Mouse (Mus musculus) heart, postnatal 14 days (tissue): ENCODE data around the gene Rasip1. TPM values are rescaled to one million over a fixed set of nuclear protein-coding genes. Genes with fewer than 3 reads are reported as not detected.

Experiments
- DNase-seq, 2 experiments: peaks; one replicate each; pipeline ENCODE4 v3.0.0; 2021 to 2022
- intact Hi-C: fragments of 180-260 bp; cut with DNase I; formaldehyde crosslinking; loops from one replicate; pipeline ENCODE4 v1.15.1; 2025
- long read RNA-seq, 2 experiments: library from polyadenylated mRNA; stranded (forward); transcript quantifications; one replicate each; pipeline ENCODE4 v2.0.0; 2021
- total RNA-seq, 2 experiments: library from RNA; stranded (reverse); gene quantifications; 2 replicates each; pipeline ENCODE4 v1.2.3; 2021

The Rasip1 gene
- 10 to 100 TPM; 42.6 to 42.8 TPM for total RNA-seq
- long read RNA-seq, experiment 1, transcript Rasip1-201 (12 exons, 3,202 nt), result major isoform, 67 of 90 reads
- long read RNA-seq, experiment 1, partial matches to known transcripts, result 20 of 90 reads
- long read RNA-seq, experiment 1, other reads (novel, unspliced or antisense), result 3 of 90 reads
- long read RNA-seq, experiment 2, transcript Rasip1-201 (12 exons, 3,202 nt), result major isoform, 51 of 76 reads
- long read RNA-seq, experiment 2, partial matches to known transcripts, result 23 of 76 reads
- long read RNA-seq, experiment 2, other reads (novel, unspliced or antisense), result 2 of 76 reads

DNA sequence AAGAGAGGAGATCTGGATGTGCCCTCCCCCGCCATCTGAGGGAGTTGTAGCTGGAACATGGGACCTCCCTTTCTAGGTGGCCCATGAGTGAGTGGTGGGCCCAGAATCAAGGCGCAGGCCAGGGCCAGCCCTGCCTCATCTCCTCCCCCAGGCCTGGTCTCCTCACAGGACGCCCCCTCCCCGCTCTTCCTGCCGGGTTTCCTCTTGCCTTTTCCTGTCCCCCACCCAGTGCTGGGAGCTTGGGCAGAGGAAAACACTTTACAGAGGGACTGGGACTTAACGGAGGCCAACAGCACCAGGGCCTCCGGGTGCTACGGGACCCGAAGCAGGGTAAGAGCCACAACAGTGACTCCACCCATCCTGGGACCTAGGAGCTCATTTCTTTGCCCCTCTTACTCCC lies at the start of gene Rasip1:
Rasip1 (plus strand) TSS at position 228 of the 400 bp plus-strand sequence.
- intact Hi-C loops, result no loop called here
- DNase-seq, result peak in 1 of 2 experiments; percentile 66

DNA sequence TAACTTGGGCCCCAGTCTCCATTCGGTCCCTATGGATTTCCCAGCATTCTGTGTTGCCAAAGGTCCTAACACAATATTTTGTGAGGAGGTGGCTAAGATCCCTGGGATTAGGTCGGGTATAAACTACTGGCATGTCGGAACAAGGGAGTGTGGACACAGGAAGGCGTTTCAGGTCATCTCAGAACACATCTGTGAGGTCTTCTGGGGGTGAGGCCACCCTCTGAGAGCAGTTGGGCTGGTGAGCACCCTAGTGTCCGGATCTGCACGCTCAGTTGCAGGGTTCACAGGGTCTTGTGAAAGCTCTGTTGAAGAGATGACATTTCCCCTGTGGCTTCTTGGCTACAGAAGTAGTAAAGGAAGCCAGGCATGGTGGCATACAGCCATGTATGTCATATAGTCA lies 41.4 kb upstream of the Rasip1 start:
- intact Hi-C loops, result no loop called here
- DNase-seq, result no peak

DNA sequence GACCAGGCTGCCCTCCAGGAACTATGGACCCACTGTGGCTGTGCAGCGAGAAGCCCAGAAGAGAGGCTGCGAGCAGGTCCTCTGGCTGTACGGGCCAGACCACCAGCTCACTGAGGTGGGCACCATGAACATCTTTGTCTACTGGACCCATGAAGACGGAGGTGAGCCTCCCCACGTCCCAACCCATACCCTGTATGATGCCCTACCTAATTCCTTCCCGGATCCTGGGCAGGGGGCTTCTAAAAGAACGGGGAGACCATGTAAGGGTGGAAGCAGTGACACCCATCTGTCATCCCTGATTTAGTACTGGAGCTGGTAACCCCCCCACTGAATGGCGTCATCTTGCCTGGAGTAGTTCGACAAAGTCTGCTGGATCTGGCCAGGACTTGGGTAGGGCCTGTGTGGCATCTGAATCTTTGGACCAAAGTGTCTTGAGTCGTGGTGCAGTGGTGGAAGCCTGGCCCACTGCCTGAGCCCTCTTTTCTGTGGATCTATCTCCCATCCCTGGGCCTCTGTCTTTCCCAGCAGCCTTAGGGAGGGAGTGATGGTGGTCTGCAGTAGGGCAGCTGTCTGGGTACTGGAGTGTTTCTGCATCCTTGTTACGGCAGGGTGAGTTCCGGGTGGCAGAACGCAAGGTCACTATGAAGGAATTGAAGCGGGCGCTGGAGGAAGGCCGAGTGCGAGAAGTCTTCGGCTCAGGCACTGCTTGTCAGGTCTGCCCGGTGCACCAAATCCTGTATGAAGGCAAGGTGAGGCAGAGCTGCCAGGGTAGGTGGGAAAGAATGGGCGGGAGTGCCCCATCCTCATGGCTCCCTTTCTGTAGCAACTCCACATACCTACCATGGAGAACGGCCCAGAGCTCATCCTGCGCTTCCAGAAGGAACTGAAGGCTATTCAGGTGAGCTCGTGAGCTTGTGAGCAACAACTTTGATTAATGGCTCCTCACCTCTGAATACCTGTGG lies 39.4 kb upstream of the Rasip1 start:
- no peak for DNase-seq
- intact Hi-C loops, result no loop called here

DNA sequence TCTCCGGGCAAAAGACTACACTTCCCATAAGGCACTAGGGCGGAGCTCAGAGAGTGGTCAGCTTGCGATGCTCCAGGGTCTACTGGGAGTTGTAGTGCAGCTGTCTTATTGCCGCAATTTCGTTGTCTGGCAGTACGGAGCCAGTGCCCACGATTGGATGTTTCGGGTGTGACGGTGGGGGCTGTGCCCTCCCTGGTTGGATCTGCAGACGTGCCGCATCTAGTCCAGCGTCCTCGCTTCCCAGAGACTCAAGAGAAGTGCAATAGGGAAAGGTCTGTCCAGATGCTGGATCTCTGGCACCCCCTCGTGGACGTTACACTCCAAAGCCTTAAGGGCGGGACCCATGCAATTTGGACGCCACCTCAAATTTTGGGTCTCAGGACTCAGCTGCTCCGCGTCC lies 38.1 kb upstream of the Rasip1 start:
- peak; percentile 92 to 94 for DNase-seq
- intact Hi-C loops, result no loop called here

DNA sequence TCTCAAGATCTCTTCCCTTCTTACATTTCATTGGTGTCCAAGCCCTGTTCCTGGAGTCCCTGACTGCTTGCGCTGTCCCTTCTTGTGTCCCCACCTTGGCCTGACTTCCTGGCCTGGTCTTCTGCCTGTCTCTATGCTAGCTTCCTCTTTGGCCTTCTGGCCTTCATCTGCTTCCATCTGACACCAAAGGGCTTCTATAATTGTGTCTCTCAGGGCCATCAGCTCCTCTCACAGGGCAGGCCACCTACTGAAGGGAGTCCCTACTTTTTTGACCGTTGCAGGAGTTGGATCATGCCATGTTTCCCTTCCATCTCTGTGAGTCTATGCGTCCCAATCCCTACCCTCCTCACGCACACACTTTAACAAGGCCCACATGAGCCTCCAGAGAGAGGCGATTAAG lies 37.4 kb upstream of the Rasip1 start:
- DNase-seq, result no peak
- intact Hi-C loops, result loop anchor here (2.0 kb wide), 1 partner anchor 93 kb away; no protein-coding TSS in a partner anchor

DNA sequence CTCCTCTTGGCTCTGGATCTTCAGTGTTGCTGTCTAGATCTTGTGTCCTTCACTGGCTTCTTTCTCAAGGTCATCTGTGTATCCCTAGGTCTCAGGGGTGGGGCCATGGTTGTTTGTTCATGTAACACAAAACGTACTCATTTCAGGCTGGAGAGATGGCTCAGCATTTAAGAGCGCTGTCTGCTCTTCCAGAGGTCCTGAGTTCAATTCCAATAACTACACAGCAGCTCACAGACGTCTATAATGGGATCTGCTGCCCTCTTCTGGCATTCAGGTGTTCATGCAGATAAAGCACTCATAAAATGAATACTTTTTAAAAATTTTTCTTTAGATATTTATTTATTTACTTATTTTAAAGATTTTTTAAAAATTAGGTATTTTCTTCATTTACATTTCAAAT lies 36.4 kb upstream of the Rasip1 start:
- intact Hi-C loops, result loop anchor here (2.0 kb wide), 1 partner anchor 92 kb away; no protein-coding TSS in a partner anchor
- no peak for DNase-seq

DNA sequence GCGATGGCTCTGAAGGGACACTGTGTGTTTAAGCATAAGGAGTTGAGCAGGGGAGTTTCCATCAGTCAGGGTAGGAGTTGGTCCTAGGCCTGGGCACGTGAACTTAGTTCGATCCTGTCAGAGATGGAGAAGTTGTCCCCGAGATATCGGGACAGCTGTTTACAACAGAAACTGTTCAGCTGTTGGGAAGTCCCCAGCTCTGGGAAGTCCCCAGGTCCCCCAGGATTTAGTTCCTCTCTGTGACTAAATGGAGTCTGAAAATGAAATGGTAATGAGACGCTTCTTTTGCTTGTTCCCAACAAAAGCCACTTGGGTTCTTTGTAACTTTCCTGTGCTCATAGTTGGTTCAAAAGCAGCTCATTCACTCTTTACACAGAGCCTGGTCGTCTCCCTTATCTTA lies 35.4 kb upstream of the Rasip1 start:
- DNase-seq, result no peak
- intact Hi-C loops, result loop anchor here (2.0 kb wide), 2 partner anchors 37 to 91 kb away; no protein-coding TSS in a partner anchor

DNA sequence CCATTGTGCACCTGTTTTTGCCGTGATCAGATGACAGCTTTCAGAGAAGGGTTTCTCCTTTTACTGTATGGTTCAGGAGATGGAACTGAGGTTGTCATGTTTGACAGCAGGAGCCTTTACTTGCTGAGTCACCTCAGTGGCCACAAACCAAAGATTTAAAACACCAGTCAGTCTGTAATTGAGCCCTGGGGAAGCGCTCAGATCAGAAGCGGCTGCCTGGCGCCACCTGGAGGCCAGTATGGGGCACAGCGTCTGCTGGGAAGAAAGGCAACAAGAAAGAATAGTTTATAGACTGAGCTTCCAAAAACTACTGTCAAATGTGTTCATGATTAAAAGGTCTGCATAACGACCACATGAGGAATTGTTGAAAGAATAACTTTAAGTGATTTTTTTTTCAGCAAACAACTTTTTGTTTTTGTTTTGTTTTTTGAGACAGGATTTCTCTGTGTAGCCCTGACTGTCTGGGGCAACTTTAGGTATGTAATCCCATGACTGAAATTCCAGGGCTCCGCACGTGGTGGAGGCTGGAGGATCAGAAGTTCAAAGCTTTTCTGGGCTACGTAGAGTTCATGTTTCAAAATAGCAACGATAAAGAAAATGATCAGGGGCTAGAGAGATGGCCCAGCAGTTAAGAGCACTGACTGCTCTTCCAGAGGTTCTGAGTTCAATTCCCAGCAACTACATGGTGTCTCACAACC lies 34.0 kb upstream of the Rasip1 start:
- intact Hi-C loops, result loop anchor here (1.0 to 2.0 kb wide), 2 partner anchors 36 to 38 kb away; no protein-coding TSS in a partner anchor
- DNase-seq, result peak; percentile 73 to 86

DNA sequence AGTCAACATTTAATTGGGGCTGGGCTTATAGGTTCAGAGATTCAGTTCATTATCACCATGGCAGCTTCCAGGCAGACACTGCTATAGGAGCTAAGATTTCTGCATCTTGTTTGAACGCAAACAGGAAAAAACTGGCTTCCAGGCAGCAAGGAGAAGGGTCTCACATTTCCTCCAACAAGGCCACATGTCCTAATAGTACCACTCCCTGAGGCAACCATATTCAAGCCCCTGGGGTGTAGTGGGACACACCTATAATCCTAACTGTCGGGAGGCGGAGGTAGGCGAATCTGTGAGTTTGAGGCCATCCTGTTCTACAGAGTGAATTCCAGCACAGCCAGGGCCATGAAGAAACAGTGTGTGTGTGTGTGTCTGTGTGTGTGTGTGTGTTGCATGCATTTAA lies 32.1 kb upstream of the Rasip1 start:
- intact Hi-C loops, result loop anchor here (2.0 kb wide), 1 partner anchor 18 kb away; no protein-coding TSS in a partner anchor
- DNase-seq, result no peak

DNA sequence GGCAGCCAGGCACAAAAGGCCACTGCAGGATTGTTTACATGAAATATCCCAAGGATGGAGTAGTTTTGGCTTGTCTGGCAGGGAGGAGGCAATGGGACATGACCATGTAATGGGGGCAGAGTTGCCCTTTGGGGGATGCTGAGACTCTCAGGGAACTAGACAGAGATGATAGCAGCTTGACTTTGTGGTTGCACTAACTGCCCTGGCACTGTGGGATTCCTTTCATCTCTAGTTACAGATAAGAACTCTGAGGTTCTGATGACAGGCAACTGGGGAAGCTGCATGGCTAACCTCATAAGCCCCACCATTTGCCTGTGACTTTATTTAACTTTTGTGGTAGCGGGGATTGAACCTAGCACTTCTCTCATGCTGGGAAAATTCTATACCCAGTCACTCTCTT lies 31.2 kb upstream of the Rasip1 start:
- no peak for DNase-seq
- intact Hi-C loops, result no loop called here

DNA sequence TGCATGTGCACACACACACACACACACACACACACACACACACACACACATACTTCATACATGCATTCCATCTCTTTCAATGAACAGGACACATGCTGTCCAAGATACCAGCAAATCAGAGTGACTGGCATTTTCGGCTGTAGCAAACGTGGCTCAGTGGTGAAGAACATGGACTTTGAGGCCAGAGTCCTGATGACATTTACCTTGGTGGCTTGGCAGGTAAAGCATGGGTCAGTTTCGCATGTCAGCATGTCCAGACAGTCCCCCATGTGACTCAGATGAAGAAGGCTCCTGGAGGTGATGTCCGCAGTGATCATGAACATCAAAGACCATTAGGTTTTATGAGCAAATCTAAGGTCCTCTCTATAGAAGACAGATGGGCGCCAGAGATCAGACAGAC lies 30.3 kb upstream of the Rasip1 start:
- intact Hi-C loops, result no loop called here
- no peak for DNase-seq

DNA sequence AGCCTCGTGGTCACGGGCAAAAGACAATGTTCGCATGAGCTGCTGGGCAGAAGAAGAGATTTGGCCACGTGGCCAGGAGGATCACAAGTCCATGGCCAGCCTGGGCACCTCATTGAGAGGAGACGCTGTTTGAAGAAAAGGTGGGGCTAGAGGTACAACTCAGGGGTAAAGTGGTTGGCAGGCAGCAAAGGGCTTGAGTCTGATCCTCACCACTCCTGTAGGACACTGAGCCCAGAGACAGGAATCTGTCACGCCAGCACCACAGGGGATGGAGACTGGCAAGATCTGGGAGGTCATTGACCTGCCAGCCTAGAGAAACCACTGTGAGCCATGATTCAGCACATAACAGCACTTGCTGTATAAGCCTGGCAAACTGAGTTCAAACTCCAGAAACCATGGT lies 29.8 kb upstream of the Rasip1 start:
- intact Hi-C loops, result no loop called here
- DNase-seq, result no peak

DNA sequence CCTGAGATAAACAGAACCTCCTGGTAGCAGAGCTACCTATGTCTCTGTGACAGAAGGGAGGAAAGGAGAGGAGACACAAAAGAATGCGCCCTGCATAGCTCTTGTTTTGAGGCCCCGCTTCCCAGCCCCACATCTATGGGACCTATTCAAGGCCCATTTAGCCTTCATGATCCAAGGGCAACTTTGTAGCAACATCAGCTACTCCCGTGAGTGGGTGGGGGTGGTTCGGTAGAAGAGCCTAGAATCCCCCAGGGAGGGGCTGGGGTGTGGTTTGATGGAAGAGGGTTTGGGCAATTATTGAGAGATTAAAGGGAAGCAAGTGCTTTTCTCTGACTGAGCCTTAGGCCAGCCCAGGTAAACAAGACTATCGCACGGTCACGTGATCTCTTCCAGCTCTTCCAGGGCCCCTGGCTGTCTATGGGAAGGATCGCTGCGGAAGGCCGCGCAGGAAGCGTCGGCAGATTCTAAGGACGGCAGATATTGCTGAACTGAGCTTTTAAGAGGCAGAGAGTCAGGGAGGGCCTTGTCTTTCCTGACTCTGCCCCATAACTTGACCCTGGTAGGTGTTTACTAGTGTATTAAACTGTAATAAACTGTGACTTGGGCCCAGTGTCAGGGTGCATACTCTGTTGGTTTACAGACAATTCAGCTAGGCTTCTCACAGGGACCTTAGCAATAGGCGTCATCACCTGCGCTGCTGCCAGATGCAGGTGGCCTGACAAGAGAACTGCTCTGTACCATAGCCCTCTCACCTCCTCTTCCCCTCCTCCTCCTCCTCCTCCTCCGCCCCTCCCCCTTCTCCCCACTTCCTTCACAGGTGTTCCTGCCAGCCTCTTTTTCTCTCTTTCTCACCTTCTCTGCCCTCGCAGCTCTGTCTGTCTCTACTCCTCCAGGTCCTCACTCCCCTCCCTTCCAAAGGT lies 28.1 kb upstream of the Rasip1 start:
- no peak for DNase-seq
- intact Hi-C loops, result no loop called here

DNA sequence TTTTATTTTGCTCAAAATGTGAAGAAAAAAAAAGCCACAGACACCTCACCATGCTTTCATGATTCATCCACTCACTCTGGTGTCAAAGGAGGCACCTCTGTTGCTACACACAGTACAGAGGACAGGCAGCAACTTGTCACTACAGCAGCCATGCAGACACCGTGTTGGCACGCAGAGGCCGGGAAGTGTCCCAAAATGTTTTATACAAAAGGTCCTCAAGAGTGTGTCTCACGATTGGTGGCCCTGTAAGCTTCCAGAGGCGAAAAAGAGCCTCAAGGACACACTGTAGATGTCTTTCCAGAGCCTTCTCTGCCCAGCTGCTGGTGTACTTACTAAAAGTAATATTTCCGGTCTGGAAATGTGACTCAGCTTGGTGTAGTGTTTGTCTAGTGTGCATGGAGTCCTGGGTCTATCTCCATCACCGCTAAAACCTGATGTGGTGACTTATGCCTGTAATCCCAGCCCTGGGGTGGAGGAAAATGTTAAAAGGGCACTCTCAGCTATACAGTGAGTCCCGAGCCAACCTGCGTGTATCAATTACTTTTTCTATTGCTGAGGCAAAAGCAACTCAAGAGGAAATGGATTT lies 21.5 kb upstream of the Rasip1 start:
- intact Hi-C loops, result no loop called here
- no peak for DNase-seq

DNA sequence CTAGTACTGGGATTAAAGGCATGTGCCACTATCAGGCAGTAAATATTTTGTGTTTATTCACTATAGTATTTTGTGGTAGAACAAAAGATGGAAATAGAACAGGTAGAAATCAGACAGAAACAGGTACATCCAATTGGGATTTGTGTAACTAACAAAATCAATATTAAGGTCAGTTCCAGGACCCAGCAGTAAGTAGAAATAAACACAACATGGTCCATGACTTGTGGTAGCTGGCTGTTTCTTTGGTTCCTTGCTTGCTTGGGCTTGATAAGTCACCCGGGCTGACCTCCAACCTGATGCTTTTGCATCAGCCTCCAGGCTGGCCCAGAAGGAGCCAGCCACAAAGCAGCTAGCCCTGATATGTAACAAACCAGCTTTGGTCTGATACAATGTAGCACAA lies 17.8 kb upstream of the Rasip1 start:
- no peak for DNase-seq
- intact Hi-C loops, result no loop called here

DNA sequence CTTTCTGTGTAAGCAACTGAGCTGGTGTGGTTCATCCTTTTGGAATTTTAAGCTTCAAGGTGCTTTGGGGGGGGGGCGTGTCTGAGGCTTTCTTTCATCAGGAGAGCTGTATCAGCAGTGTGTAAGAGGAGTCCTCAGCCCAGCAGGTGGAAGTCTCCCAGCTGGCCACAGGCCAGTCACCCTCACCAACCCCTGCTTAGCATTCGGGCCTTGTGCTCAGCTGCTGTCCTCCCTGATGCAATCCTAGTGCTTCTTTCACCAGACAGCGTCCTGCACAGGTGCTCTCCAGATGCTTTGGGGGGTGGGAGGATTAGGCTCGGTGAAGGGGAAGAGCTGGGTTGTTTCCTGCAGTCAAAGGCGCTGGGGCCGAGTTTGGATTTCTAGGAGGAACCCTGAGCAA lies 11.0 kb upstream of the Rasip1 start:
- intact Hi-C loops, result no loop called here
- peak in 1 of 2 experiments; percentile 30 for DNase-seq

DNA sequence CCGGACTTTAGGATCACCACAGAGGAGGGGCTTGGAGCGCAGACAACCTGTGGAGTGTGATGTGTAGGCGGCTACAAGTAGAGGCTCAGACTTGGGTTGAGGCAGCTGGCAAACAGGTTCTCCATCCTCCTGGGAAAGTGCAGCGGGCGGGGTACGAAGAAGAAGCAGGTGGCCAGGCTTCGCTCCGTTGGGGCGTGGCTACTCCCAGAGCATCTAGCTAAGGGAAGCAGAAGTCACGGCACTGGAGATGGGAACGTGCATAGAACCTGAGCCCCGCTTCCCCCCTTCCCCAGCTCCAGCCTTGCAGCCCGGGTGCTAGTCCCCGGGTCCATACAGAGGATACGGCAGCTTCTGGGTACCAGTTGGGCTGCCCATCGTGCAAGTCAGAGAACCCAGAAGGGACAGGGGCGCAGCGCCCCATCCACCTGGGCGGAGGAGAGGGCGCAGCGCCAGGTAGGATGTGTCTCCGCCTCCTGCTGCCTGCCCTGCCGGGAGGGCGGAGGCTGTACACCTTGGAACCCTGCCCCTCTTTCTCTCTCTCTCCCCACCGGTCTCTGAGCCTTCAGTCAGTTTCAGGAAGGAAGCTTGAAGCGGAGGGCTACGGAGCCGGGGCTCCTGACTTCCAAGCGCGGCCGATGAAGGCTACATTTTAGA lies 10.1 kb upstream of the Rasip1 start, which contains the start of gene Fut1:
Fut1 (plus strand) TSS at position 248 of the 654 bp plus-strand sequence.
- no peak for DNase-seq
- intact Hi-C loops, result no loop called here

DNA sequence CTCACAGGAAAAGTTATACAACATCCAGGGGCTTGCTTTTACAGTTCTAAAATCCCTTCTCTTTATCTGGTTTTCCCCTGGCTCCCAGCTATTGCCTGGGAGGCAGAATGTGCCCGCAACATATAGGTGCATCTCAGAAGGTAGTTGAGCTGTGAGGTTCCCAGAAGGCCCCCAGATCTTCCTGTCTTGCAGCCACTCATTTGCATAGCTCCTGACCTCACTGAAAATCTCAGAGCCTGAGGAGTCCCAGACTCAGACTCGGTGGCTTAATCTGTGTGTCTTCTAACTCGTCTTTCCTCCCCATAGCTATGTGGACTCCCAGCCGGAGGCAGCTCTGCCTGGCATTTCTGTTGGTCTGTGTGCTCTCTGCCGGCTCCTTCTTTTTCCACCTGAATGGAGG lies 9.0 kb upstream of the Rasip1 start:
- intact Hi-C loops, result no loop called here
- DNase-seq, result no peak

DNA sequence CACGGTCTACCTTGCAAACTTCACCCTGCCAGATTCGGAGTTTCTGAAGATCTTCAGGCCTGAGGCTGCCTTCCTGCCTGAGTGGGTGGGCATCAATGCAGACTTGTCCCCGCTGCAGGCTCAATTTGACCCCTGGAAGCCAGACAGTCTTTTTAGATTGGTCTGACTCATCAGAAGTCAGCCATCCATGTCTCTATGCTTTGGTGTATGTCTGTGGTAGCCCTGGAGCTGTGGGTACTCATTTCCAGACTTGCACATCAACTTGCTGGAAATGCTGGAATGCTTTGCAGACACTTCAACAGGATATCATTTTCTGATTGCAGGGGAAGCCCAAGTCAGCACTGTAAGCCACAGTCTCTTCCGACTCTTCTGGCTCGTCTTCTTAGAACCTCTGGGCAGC lies 7.7 kb upstream of the Rasip1 start:
- DNase-seq, result no peak
- intact Hi-C loops, result no loop called here
